Mouse (Mus musculus): ENCODE data around the gene Ncln. TPM values are rescaled to one million over a fixed set of nuclear protein-coding genes. Genes with fewer than 3 reads are reported as not detected.

Ncln gene
- polyA plus RNA-seq, 1 experiment from 2014 or later: 44.6 TPM

DNA sequence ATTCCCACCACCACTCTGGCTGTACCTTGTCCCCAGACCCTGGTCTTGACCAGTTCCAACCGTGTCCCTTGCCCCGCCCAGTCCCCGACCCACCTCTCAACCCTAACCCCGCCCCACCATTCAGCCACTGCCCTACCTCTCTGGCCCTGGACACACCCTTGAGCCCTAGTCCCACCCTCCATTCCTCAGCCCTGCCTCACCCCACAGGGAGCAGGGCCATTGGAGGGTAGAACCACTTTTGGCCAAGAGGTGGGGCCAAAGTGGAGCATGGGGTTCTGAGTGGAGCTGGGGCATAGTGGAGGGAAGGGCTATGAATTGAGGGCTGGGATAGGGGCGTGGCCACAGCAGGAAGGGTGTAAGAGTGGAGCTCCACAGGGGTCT, 30.9 kb downstream of the Ncln start:
- no peaks in the 10 kb centered on the region for H3K9me3 ChIP-seq (ENCODE audit: control insufficient read depth, low read length)
- peaks cover 0 to 9% of the 10 kb centered on the region in 2 experiments; a peak in 3 of 4 replicates for H3K4me1 ChIP-seq (ENCODE audit: control insufficient read depth in 2 of 2, insufficient read depth in 2 of 2, low read length in 2 of 2)
- H3K36me3 ChIP-seq (ENCODE audit: control insufficient read depth, insufficient read depth, low read length): no peaks in the 10 kb centered on the region
- WGBS: 4% methylated on average over 5 of the region's 5 CpGs
- H3K4me3 ChIP-seq (ENCODE audit: control insufficient read depth in 1 of 2, insufficient read depth in 1 of 2, low read depth in 1 of 2, low read length in 2 of 2): no peak overlapping the region
- ATAC-seq (ENCODE audit: insufficient number of reproducible peaks, insufficient read depth, low FRiP score, low read depth): peak; percentile 16; the same call in 1 of the 2 replicates
- peaks cover 90% of the 10 kb centered on the region for H3K27me3 ChIP-seq (ENCODE audit: control insufficient read depth, insufficient read depth, low read length)
- H3K27ac ChIP-seq (replicated peaks in 1 of 2; ENCODE audit: control insufficient read depth in 1 of 2, insufficient read depth in 1 of 2, low read depth in 2 of 2, low read length in 2 of 2): no peak overlapping the region
- no peak overlapping the region for H3K4me2 ChIP-seq (ENCODE audit: low read length)
- H3K9ac ChIP-seq (ENCODE audit: low read length): no peak overlapping the region

DNA sequence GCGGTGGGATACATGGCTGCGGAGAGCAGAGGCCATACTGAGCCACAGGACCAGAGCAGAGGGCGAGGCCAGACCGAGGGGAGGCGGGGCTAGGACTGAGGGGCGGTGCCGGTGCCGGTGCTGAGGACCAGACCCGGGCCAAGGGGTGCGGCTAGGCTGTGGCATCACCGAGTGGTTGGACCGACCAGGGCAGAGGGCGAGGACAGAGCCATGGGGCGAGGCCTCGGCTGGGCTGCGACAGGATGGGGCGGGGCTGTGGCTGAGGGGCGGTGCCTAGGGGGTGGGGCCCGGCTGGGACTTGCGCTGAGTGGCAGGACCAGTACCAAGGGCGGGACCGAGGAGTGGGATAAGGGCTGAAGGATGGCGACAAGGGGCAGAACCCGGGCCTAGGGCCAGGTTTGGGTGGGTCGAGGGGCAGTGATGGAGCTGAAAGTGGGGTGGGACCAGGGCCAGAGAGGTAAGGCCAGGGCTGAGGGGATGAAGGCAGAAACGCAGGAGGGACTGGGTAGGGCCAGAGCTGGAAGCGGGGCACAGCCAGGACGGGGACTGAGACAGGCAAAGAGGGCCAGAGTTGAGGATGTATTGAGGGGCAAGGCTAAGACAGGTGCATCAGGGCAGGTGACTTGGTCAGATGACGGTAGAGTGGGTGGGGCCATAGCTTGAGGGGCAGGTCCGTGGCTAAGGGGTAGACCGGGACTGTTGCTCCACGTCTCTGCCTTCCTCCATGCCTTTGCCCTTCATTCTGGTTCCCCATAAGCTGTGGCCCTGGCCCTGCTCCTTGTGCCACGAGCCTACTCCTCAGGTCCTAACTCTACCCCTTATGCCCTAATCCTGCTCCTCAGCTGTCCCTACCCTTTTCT, 31.6 kb downstream of the Ncln start:
- Histone ChIP-seq H3K27me3 (ENCODE audit: control insufficient read depth, insufficient read depth, low read length) (peaks cover 94% of the 10 kb centered on the region), H3K9me3 (ENCODE audit: control insufficient read depth, low read length) (no peaks in the 10 kb centered on the region), H3K4me3 (ENCODE audit: control insufficient read depth in 1 of 2, insufficient read depth in 1 of 2, low read depth in 1 of 2, low read length in 2 of 2) (peak overlapping the region; percentile 24 to 25), H3K9ac (ENCODE audit: low read length) (no peak overlapping the region), H3K27ac (replicated peaks in 1 of 2; ENCODE audit: control insufficient read depth in 1 of 2, insufficient read depth in 1 of 2, low read depth in 2 of 2, low read length in 2 of 2) (no peak overlapping the region), H3K4me1 (ENCODE audit: control insufficient read depth in 2 of 2, insufficient read depth in 2 of 2, low read length in 2 of 2) (peaks cover 0 to 10% of the 10 kb centered on the region in 2 experiments; a peak in 3 of 4 replicates), H3K4me2 (ENCODE audit: low read length) (peak overlapping the region; percentile 49), H3K36me3 (ENCODE audit: control insufficient read depth, insufficient read depth, low read length) (no peaks in the 10 kb centered on the region)
- 2% methylated on average over 30 of the region's 33 CpGs for WGBS
- peak; percentile 38; the same call in 1 of the 2 replicates for ATAC-seq (ENCODE audit: insufficient number of reproducible peaks, insufficient read depth, low FRiP score, low read depth)

DNA sequence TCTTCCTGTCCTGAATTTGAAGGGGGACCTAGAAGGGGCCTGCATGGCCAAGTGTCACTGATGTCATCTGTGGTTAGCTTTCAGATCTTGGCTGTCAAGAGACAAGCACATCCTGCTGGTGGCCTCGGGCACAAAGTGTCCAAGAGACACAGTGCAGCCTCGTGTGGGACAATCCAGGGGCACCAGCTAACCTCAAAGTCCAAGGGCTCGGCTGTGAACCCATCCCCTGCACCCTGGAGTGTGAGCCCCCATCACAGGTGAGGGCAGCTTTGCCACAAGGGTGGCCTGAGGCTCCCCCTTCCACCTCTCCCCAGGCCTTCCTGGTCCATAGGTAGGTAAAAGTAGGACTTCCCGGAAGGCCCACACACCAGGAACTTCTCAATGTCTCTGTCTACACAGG, 32.7 kb downstream of the Ncln start:
- no peak overlapping the region for H3K4me2 ChIP-seq (ENCODE audit: low read length)
- no peak for ATAC-seq (ENCODE audit: insufficient number of reproducible peaks, insufficient read depth, low FRiP score, low read depth)
- H3K9me3 ChIP-seq (ENCODE audit: control insufficient read depth, low read length): no peaks in the 10 kb centered on the region
- H3K27ac ChIP-seq (replicated peaks in 1 of 2; ENCODE audit: control insufficient read depth in 1 of 2, insufficient read depth in 1 of 2, low read depth in 2 of 2, low read length in 2 of 2): no peak overlapping the region
- no peaks in the 10 kb centered on the region for H3K36me3 ChIP-seq (ENCODE audit: control insufficient read depth, insufficient read depth, low read length)
- WGBS: 58% methylated on average over 4 of the region's 4 CpGs
- no peak overlapping the region for H3K4me3 ChIP-seq (ENCODE audit: control insufficient read depth in 1 of 2, insufficient read depth in 1 of 2, low read depth in 1 of 2, low read length in 2 of 2)
- H3K27me3 ChIP-seq (ENCODE audit: control insufficient read depth, insufficient read depth, low read length): peaks cover 98% of the 10 kb centered on the region
- H3K9ac ChIP-seq (ENCODE audit: low read length): no peak overlapping the region
- peaks cover 0 to 10% of the 10 kb centered on the region in 2 experiments; a peak in 3 of 4 replicates for H3K4me1 ChIP-seq (ENCODE audit: control insufficient read depth in 2 of 2, insufficient read depth in 2 of 2, low read length in 2 of 2)

DNA sequence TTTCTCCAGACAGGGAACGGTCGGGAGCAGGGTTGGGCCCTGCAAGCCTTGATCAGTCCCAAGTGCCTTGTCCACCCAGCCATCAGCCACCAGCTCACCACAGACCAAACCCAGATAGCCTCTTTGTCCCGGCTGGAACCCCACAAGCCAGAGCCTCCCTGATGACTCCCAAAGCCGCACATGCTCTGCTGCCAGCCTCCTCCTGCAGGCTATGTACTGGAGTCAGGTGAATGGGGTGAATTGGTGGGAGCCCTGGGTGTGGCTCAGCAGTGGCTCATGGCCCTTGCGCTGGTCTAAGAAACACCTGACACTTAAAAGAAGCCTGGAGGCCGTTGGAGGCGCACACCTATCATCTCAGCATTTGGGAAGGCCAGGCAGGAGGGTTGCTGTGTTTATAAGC, 33.3 kb downstream of the Ncln start:
- H3K36me3 ChIP-seq (ENCODE audit: control insufficient read depth, insufficient read depth, low read length): no peaks in the 10 kb centered on the region
- H3K27ac ChIP-seq (replicated peaks in 1 of 2; ENCODE audit: control insufficient read depth in 1 of 2, insufficient read depth in 1 of 2, low read depth in 2 of 2, low read length in 2 of 2): no peak overlapping the region
- WGBS: 71% methylated on average over 7 of the region's 7 CpGs
- no peak overlapping the region for H3K9ac ChIP-seq (ENCODE audit: low read length)
- no peak for ATAC-seq (ENCODE audit: insufficient number of reproducible peaks, insufficient read depth, low FRiP score, low read depth)
- H3K4me1 ChIP-seq (ENCODE audit: control insufficient read depth in 2 of 2, insufficient read depth in 2 of 2, low read length in 2 of 2): peaks cover 0 to 10% of the 10 kb centered on the region in 2 experiments; a peak in 3 of 4 replicates
- H3K27me3 ChIP-seq (ENCODE audit: control insufficient read depth, insufficient read depth, low read length): peaks cover 98% of the 10 kb centered on the region
- H3K9me3 ChIP-seq (ENCODE audit: control insufficient read depth, low read length): no peaks in the 10 kb centered on the region
- no peak overlapping the region for H3K4me3 ChIP-seq (ENCODE audit: control insufficient read depth in 1 of 2, insufficient read depth in 1 of 2, low read depth in 1 of 2, low read length in 2 of 2)
- H3K4me2 ChIP-seq (ENCODE audit: low read length): no peak overlapping the region

DNA sequence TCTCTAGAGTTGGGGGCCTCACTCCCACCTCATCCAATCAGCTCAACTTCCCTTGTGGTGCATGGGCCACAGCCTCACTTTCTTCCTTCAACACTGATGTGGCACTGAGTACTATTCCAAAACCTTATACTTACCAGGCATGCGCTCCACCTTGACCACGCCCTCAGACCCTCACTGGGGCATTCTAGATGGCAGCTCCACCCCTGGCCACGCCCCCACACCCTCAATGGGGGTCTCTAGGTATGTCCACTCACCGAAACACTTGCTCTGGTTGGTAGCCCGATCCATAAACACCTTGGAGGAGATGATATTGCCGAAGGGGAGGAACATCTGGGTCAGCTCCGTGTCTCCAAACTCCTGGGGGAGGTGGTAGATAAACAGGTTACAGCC, 33.8 kb downstream of the Ncln start:
- 35% methylated on average over 7 of the region's 7 CpGs for WGBS
- Histone ChIP-seq H3K9ac (ENCODE audit: low read length) (no peak overlapping the region), H3K4me2 (ENCODE audit: low read length) (no peak overlapping the region), H3K4me1 (ENCODE audit: control insufficient read depth in 2 of 2, insufficient read depth in 2 of 2, low read length in 2 of 2) (peaks cover 0 to 10% of the 10 kb centered on the region in 2 experiments; a peak in 3 of 4 replicates), H3K9me3 (ENCODE audit: control insufficient read depth, low read length) (no peaks in the 10 kb centered on the region), H3K36me3 (ENCODE audit: control insufficient read depth, insufficient read depth, low read length) (no peaks in the 10 kb centered on the region), H3K27ac (replicated peaks in 1 of 2; ENCODE audit: control insufficient read depth in 1 of 2, insufficient read depth in 1 of 2, low read depth in 2 of 2, low read length in 2 of 2) (no peak overlapping the region), H3K27me3 (ENCODE audit: control insufficient read depth, insufficient read depth, low read length) (peaks cover 98% of the 10 kb centered on the region), H3K4me3 (ENCODE audit: control insufficient read depth in 1 of 2, insufficient read depth in 1 of 2, low read depth in 1 of 2, low read length in 2 of 2) (no peak overlapping the region)
- no peak for ATAC-seq (ENCODE audit: insufficient number of reproducible peaks, insufficient read depth, low FRiP score, low read depth)

DNA sequence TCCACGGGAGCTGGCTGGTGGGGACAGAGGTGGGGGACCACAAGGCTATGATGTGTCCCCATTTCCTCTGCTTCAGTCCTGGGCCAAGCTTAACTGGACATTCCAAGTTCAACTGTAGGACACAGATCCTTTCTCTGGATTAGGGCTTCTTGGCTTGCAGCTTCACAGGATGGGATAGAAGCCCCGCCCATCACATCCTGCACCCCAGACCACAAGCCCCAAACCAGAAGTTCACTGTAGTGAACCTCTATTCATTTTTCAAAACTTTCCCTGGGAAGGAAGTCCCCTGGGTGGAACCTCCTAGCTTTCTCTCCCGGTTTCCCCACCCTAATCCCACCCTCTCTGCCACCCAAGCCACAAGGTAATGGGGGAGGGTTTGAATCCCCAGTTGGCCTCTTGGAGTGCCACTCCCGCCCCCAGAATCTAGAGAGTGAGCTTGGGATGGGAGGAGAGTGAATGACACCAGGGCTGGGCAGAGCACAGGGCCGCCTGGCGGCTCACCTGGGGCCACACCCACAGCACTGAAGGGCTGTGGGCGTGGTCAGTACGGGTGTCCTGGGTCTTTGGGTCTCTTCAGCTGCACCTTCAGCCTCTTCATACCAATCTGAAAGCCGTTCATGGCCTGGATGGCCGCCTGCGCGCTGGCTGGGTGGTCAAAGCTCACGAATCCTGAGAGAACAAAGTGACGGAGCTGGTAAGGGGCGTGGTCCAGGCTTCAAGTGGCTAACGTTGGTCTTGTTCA, 34.3 kb downstream of the Ncln start:
- H3K9ac ChIP-seq (ENCODE audit: low read length): no peak overlapping the region
- H3K36me3 ChIP-seq (ENCODE audit: control insufficient read depth, insufficient read depth, low read length): no peaks in the 10 kb centered on the region
- no peaks in the 10 kb centered on the region for H3K9me3 ChIP-seq (ENCODE audit: control insufficient read depth, low read length)
- peaks cover 0 to 10% of the 10 kb centered on the region in 2 experiments; a peak in 3 of 4 replicates for H3K4me1 ChIP-seq (ENCODE audit: control insufficient read depth in 2 of 2, insufficient read depth in 2 of 2, low read length in 2 of 2)
- H3K4me2 ChIP-seq (ENCODE audit: low read length): no peak overlapping the region
- peaks cover 98% of the 10 kb centered on the region for H3K27me3 ChIP-seq (ENCODE audit: control insufficient read depth, insufficient read depth, low read length)
- H3K27ac ChIP-seq (replicated peaks in 1 of 2; ENCODE audit: control insufficient read depth in 1 of 2, insufficient read depth in 1 of 2, low read depth in 2 of 2, low read length in 2 of 2): no peak overlapping the region
- no peak overlapping the region for H3K4me3 ChIP-seq (ENCODE audit: control insufficient read depth in 1 of 2, insufficient read depth in 1 of 2, low read depth in 1 of 2, low read length in 2 of 2)
- WGBS: 5% methylated on average over 16 of the region's 16 CpGs
- no peak for ATAC-seq (ENCODE audit: insufficient number of reproducible peaks, insufficient read depth, low FRiP score, low read depth)

DNA sequence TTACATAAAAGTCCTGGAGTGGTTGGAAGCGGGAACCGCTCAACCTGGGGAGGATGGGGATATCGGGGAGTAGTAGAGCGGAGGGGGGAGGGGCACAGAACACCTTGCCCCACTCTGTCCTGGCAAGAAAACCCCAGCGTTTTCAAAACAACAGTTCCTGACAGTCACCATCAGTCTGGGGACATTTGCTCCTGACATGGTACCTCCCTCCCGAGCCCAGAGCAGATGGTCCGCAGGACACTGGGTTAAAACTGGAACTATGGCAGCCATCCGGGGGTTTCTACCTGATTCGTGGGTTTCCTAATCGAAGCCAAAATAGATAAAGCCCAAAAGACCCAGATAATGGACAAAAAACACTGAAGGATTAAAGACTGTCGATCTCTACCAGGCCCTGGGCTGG, 35.2 kb downstream of the Ncln start:
- WGBS: 35% methylated on average over 11 of the region's 11 CpGs
- Histone ChIP-seq H3K4me2 (ENCODE audit: low read length) (no peak overlapping the region), H3K9ac (ENCODE audit: low read length) (no peak overlapping the region), H3K4me3 (ENCODE audit: control insufficient read depth in 1 of 2, insufficient read depth in 1 of 2, low read depth in 1 of 2, low read length in 2 of 2) (no peak overlapping the region), H3K4me1 (ENCODE audit: control insufficient read depth in 2 of 2, insufficient read depth in 2 of 2, low read length in 2 of 2) (peaks cover 0 to 10% of the 10 kb centered on the region in 2 experiments; a peak in 3 of 4 replicates), H3K9me3 (ENCODE audit: control insufficient read depth, low read length) (no peaks in the 10 kb centered on the region), H3K36me3 (ENCODE audit: control insufficient read depth, insufficient read depth, low read length) (no peaks in the 10 kb centered on the region), H3K27me3 (ENCODE audit: control insufficient read depth, insufficient read depth, low read length) (peaks cover 97% of the 10 kb centered on the region), H3K27ac (replicated peaks in 1 of 2; ENCODE audit: control insufficient read depth in 1 of 2, insufficient read depth in 1 of 2, low read depth in 2 of 2, low read length in 2 of 2) (no peak overlapping the region)
- no peak for ATAC-seq (ENCODE audit: insufficient number of reproducible peaks, insufficient read depth, low FRiP score, low read depth)
